Mouse (Mus musculus): ENCODE measurements around the gene Cspg5. TPM values are rescaled to one million over a fixed set of nuclear protein-coding genes. Genes with fewer than 3 reads are reported as not detected.

Cspg5 gene
- 0.72 and 0.76 TPM in 2 replicates for total RNA-seq (2012; rRNA removed)
- 0.36 and 0.40 TPM in 2 replicates for total RNA-seq (2014; rRNA removed)
- 0.49 and 0.97 TPM in 2 replicates for polyA plus RNA-seq (2012; ENCODE audit: insufficient read length, low read depth)

- Histone ChIP-seq H3K9ac (ENCODE audit: insufficient read depth, low read depth) (no peak within 1 kb of the TSS), H3K27ac (ENCODE audit: insufficient read depth, low read depth) (no peak within 1 kb of the TSS), H3K9me3 (replicated peaks; ENCODE audit: low read length) (peaks cover 8% of the 10 kb centered on the region), H3K27me3 (replicated peaks) (no peaks in the 10 kb centered on the region), H3K4me2 (ENCODE audit: insufficient read depth, low read depth, poor library complexity, severe bottlenecking) (no peak within 1 kb of the TSS), H3K4me1 (ENCODE audit: control insufficient read depth in 1 of 2, insufficient read depth in 2 of 2) (peaks cover 4 to 6% of the 10 kb centered on the region in 2 experiments; a peak in 3 of 4 replicates), H3K79me2 (replicated peaks; ENCODE audit: control insufficient read depth, extremely low read depth, insufficient read depth, poor library complexity, severe bottlenecking) (no peaks in the 10 kb centered on the region), H3K4me3 (replicated peaks in 1 of 3; ENCODE audit: low read depth in 2 of 3, low read length in 2 of 3, poor library complexity in 1 of 3) (no peak within 1 kb of the TSS), H3K36me3 (replicated peaks in 1 of 2; ENCODE audit: control insufficient read depth in 1 of 2, insufficient read depth in 1 of 2, low read length in 1 of 2) (peaks cover 24 to 75% of the 10 kb centered on the region in 2 experiments)
- dilution Hi-C loops (cut with MboI; ENCODE audit: extremely low pct_ligation_motif_present, extremely low pct_unique_long_range_greater_than_20kb, low sequenced_read_pairs) (no loop called here), in situ Hi-C loops (cut with MboI; ENCODE audit: low pct_ligation_motif_present, low pct_unique_long_range_greater_than_20kb, low sequenced_read_pairs) (no loop called here)
- TF ChIP-seq POLR2A (IDR thresholded peaks at IDR 0.05; ENCODE audit: low read depth, low read length) = no peak
- TF ChIP-seq E2F4 (IDR thresholded peaks at IDR 0.05; ENCODE audit: insufficient replicate concordance, low read depth, low read length) = no peak
- DNase-seq (ENCODE audit: extremely low read depth) = no peak
Measured at GRCm38 (mm10) chr9:110243221-110243833, at the start of gene Cspg5. TSS of gene Cspg5 (plus strand) at chr9:110243783.

GRCm38 (mm10) chr9:110199870-110200269 is 43.7 kb upstream of the Cspg5 start:
- no peaks in the 10 kb centered on the region for H3K27me3 ChIP-seq (replicated peaks)
- H3K9me3 ChIP-seq (replicated peaks; ENCODE audit: low read length) = no peaks in the 10 kb centered on the region
- H3K27ac ChIP-seq (ENCODE audit: insufficient read depth, low read depth) = peak overlapping the region; percentile 46; the same call in 1 of the 2 replicates
- peaks cover 64 to 88% of the 10 kb centered on the region in 2 experiments for H3K36me3 ChIP-seq (replicated peaks in 1 of 2; ENCODE audit: control insufficient read depth in 1 of 2, insufficient read depth in 1 of 2, low read length in 1 of 2)
- in situ Hi-C loops (cut with MboI; ENCODE audit: low pct_ligation_motif_present, low pct_unique_long_range_greater_than_20kb, low sequenced_read_pairs) (no loop called here), dilution Hi-C loops (cut with MboI; ENCODE audit: extremely low pct_ligation_motif_present, extremely low pct_unique_long_range_greater_than_20kb, low sequenced_read_pairs) (no loop called here)
- H3K79me2 ChIP-seq (replicated peaks; ENCODE audit: control insufficient read depth, extremely low read depth, insufficient read depth, poor library complexity, severe bottlenecking) = peaks cover 2% of the 10 kb centered on the region; the same call in 1 of the 2 replicates
- DNase-seq (ENCODE audit: extremely low read depth) = peak; percentile 52
- no peak overlapping the region for H3K4me2 ChIP-seq (ENCODE audit: insufficient read depth, low read depth, poor library complexity, severe bottlenecking)
- peaks cover 10 to 22% of the 10 kb centered on the region in 2 experiments for H3K4me1 ChIP-seq (ENCODE audit: control insufficient read depth in 1 of 2, insufficient read depth in 2 of 2)
- no peak overlapping the region for H3K4me3 ChIP-seq (replicated peaks in 1 of 3; ENCODE audit: low read depth in 2 of 3, low read length in 2 of 3, poor library complexity in 1 of 3)
- TF ChIP-seq USF2 (conservative IDR thresholded peaks at IDR 0.05; ENCODE audit: low read depth, low read length) = no peak
- TF ChIP-seq MEF2A (IDR thresholded peaks at IDR 0.05; ENCODE audit: borderline replicate concordance, low read depth, low read length) = peak; percentile 96
- no peak for TF ChIP-seq SMC3 (IDR thresholded peaks at IDR 0.05; ENCODE audit: low read depth, low read length)
- TF ChIP-seq IRF4 (IDR thresholded peaks at IDR 0.05; ENCODE audit: low read depth, low read length) = peak; percentile 52; the same call in 1 of the 2 replicates
- 0 out of 2 replicates have a peak, but pooled peaks have one; percentile 38 for TF ChIP-seq MAFK (IDR thresholded peaks at IDR 0.05; ENCODE audit: insufficient replicate concordance, low read length)
- no peak for TF ChIP-seq UBTF (IDR thresholded peaks at IDR 0.05; ENCODE audit: low read depth, low read length)
- 0 out of 2 replicates have a peak, but pooled peaks have one; percentile 30 for TF ChIP-seq BHLHE40 (IDR thresholded peaks at IDR 0.05; ENCODE audit: low read depth, low read length)
- peak; percentile 47; the same call in 1 of the 2 replicates for TF ChIP-seq EP300 (IDR thresholded peaks at IDR 0.05; ENCODE audit: low read length)
- H3K9ac ChIP-seq (ENCODE audit: insufficient read depth, low read depth) = no peak overlapping the region

Measured in CH12.LX (cell line).